Mouse (Mus musculus) small intestine, adult 2 months (tissue): ENCODE data around the gene Chn2. TPM values are rescaled to one million over a fixed set of nuclear protein-coding genes. Genes with fewer than 3 reads are reported as not detected.

Source experiments
- H3K27ac ChIP-seq: fragments of 200-500 bp; 2 replicates; pipeline ENCODE4 v1.5.1; 2012; ENCODE audit warnings: low read depth, low read length, control low read depth, inconsistent platforms; ENCODE audit not compliant: insufficient read depth
- H3K27me3 ChIP-seq: fragments of 200-500 bp; 2 replicates; pipeline ENCODE4 v1.6.1; 2012; ENCODE audit warnings: mild to moderate bottlenecking, moderate library complexity, low read length, inconsistent platforms; ENCODE audit not compliant: control insufficient read depth, insufficient read depth
- H3K36me3 ChIP-seq: fragments of 200-500 bp; 2 replicates; pipeline ENCODE4 v1.6.1; 2012; ENCODE audit warnings: mild to moderate bottlenecking, low read length, control low read depth, inconsistent platforms; ENCODE audit not compliant: control insufficient read depth, insufficient read depth
- H3K4me1 ChIP-seq: fragments of 200-500 bp; 2 replicates; pipeline ENCODE4 v1.6.1; 2012; ENCODE audit warnings: low read length, inconsistent platforms, mixed read lengths; ENCODE audit not compliant: control insufficient read depth, insufficient read depth, insufficient read length
- H3K4me3 ChIP-seq: fragments of 200-500 bp; 2 replicates; pipeline ENCODE4 v1.5.1; 2012; ENCODE audit warnings: low read depth, mild to moderate bottlenecking, control low read depth, inconsistent platforms, low read length, moderate library complexity
- CTCF ChIP-seq: fragments of 200-500 bp; IDR thresholded peaks from 2 replicates; pipeline ENCODE4 v1.5.1; 2012; ENCODE audit warnings: low read depth, mild to moderate bottlenecking, control low read depth, inconsistent platforms, low read length, moderate library complexity, mixed read lengths; ENCODE audit not compliant: insufficient replicate concordance, insufficient read length; ENCODE audit errors: extremely low read depth
- POLR2A ChIP-seq: fragments of 200-500 bp; IDR thresholded peaks from 2 replicates; pipeline ENCODE4 v1.6.1; 2012; ENCODE audit warnings: low read depth, mild to moderate bottlenecking, control low read depth, inconsistent platforms, low read length, moderate library complexity
- WGBS: fragments of 180-500 bp; shearing (Covaris S2); methylation state at CpG from one replicate; pipeline ENCODE4 v1.1.7; 2018; 5-methylcytosine and 5-hydroxymethylcytosine counted together
- polyA plus RNA-seq: library from polyadenylated mRNA; depleted of rRNA; stranded (reverse); fragments of >200 nt; gene quantifications from 2 replicates; pipeline ENCODE4 v1.2.3, GENCODE M21; 2012

Gene Chn2
- polyA plus RNA-seq, 1 experiment = 53.5 TPM

- no peak overlapping the region for H3K4me3 ChIP-seq
- no peak for TF ChIP-seq CTCF
- no peak; the same call in 1 of the 2 replicates for TF ChIP-seq POLR2A
- no peaks in the 10 kb centered on the region for H3K27me3 ChIP-seq
- 25% methylated on average over 13 of the region's 13 CpGs for WGBS
- H3K27ac ChIP-seq = peak overlapping the region; percentile 88
- H3K36me3 ChIP-seq = no peaks in the 10 kb centered on the region
- H3K4me1 ChIP-seq = peaks cover 21% of the 10 kb centered on the region
These were observed 192.6 kb downstream of the Chn2 start for GRCm38 (mm10) chr6:54231769-54232558.

GRCm38 (mm10) chr6:54236441-54236840, 197.1 kb downstream of the Chn2 start:
- no peak for TF ChIP-seq POLR2A
- no peak for TF ChIP-seq CTCF
- Histone ChIP-seq H3K4me3 (no peak overlapping the region), H3K4me1 (peaks cover 32% of the 10 kb centered on the region), H3K27ac (peak overlapping the region; percentile 79), H3K27me3 (no peaks in the 10 kb centered on the region), H3K36me3 (0 out of 2 replicates have a peak, but pooled peaks cover 2% of the 10 kb centered on the region)
- 57% methylated on average over 9 of the region's 9 CpGs for WGBS

- Histone ChIP-seq H3K36me3 (0 out of 2 replicates have a peak, but pooled peaks cover 2% of the 10 kb centered on the region), H3K4me3 (no peak overlapping the region), H3K27ac (peak overlapping the region; percentile 52; the same call in 1 of the 2 replicates), H3K27me3 (no peaks in the 10 kb centered on the region), H3K4me1 (peaks cover 18% of the 10 kb centered on the region; the same call in 1 of the 2 replicates)
- no peak for TF ChIP-seq POLR2A
- TF ChIP-seq CTCF = no peak
- WGBS = 37% methylated on average over 5 of the region's 5 CpGs
These were observed 202.4 kb downstream of the Chn2 start for GRCm38 (mm10) chr6:54241761-54242160.

DNA sequence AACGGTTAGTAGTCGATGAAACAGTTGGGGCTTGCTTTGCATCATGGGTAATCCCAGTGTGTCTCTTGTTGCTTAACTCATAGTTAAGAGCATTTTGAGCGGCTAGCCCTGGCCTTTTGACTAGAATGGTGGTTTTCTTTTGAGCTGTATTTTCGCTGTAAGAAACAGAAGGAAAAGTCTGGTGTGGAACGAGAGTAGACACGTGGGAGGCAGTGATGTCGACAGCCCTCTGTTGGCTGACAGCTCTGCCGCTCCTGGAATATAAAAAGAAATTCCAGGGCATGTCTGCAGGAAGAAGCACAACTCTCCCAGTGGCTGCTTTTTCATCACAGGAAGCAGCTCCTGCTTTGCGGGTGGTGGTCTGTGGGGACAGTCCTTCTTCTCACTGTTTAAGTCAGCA, 202.9 kb downstream of the Chn2 start:
- 68% methylated on average over 9 of the region's 9 CpGs for WGBS
- no peak overlapping the region for H3K4me3 ChIP-seq
- no peaks in the 10 kb centered on the region for H3K27me3 ChIP-seq
- 0 out of 2 replicates have a peak, but pooled peaks cover 2% of the 10 kb centered on the region for H3K36me3 ChIP-seq
- no peak for TF ChIP-seq POLR2A
- no peak for TF ChIP-seq CTCF
- no peak overlapping the region for H3K27ac ChIP-seq
- peaks cover 13% of the 10 kb centered on the region; the same call in 1 of the 2 replicates for H3K4me1 ChIP-seq

GRCm38 (mm10) chr6:54248354-54249252, 209.2 kb downstream of the Chn2 start:
- Histone ChIP-seq H3K4me3 (no peak overlapping the region), H3K27ac (no peak overlapping the region), H3K27me3 (no peaks in the 10 kb centered on the region), H3K4me1 (peaks cover 3% of the 10 kb centered on the region; the same call in 1 of the 2 replicates), H3K36me3 (no peaks in the 10 kb centered on the region)
- TF ChIP-seq POLR2A (no peak), CTCF (no peak)
- WGBS = 88% methylated on average over 8 of the region's 8 CpGs

GRCm38 (mm10) chr6:54251401-54252191, 212.2 kb downstream of the Chn2 start:
- H3K36me3 ChIP-seq = no peaks in the 10 kb centered on the region
- H3K4me1 ChIP-seq = peaks cover 3% of the 10 kb centered on the region; the same call in 1 of the 2 replicates
- H3K27ac ChIP-seq = no peak overlapping the region
- H3K4me3 ChIP-seq = no peak overlapping the region
- WGBS = 83% methylated on average over 17 of the region's 17 CpGs
- TF ChIP-seq POLR2A (no peak), CTCF (no peak)
- no peaks in the 10 kb centered on the region for H3K27me3 ChIP-seq

DNA sequence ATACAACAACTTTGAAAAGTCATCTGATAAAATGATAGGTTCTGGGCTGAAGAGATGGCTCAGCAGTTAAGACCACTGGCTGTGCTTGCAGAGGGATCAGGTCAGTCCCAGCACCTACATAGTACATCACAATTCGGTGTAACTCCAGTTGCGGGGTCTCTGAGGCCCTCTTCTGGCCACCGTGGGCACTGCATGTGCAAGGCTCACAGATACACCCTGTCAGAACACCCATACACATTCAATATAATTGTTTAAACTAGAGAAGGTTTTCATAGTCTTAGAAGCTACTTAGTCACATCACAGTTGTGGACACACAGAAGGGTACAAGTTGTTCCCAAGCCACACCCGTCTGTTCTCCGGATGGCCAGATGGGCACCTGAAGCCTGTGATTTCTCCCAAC, 213.9 kb downstream of the Chn2 start:
- Histone ChIP-seq H3K27me3 (no peaks in the 10 kb centered on the region), H3K4me3 (no peak overlapping the region), H3K36me3 (no peaks in the 10 kb centered on the region), H3K27ac (no peak overlapping the region), H3K4me1 (peaks cover 3% of the 10 kb centered on the region; the same call in 1 of the 2 replicates)
- peak; percentile 75; the same call in 1 of the 2 replicates for TF ChIP-seq CTCF
- TF ChIP-seq POLR2A = no peak
- WGBS = 66% methylated on average over 5 of the region's 5 CpGs
